Mouse (Mus musculus) effector memory CD4-positive, alpha-beta T cell, adult 5 months (primary cell): ENCODE measurements around the gene Il17f. TPM values are rescaled to one million over a fixed set of nuclear protein-coding genes. Genes with fewer than 3 reads are reported as not detected.

Experiments used
- polyA plus RNA-seq: library from polyadenylated mRNA; unstranded; fragments of 100-300 nt; shearing (Covaris generic); gene quantifications from one replicate; pipeline ENCODE4 v1.2.1, GENCODE M21; 2017

The Il17f gene
- polyA plus RNA-seq, result not detected

GRCm38 (mm10) chr1:20790517-20790916 lies at the start of gene Il17f:
Gene Il17f (minus strand): TSS chr1:20790617.

GRCm38 (mm10) chr1:20819771-20820605 lies 29.6 kb upstream of the Il17f start, which contains the start of gene Mcm3:
Gene Mcm3 (minus strand): TSS chr1:20820312.

GRCm38 (mm10) chr1:20730903-20731302 lies 59.5 kb downstream of the Il17f start, which contains the start of gene Il17a:
Gene Il17a (plus strand): TSS chr1:20730905.

Other genes with a start within 250 kb of the Il17f start
- 0.20 TPM for gene Pkhd1, start 172.6 kb downstream of the Il17f start, polyA plus RNA-seq
- not detected for gene Il17a, start 59.7 kb downstream of the Il17f start, polyA plus RNA-seq
- 33.6 TPM for gene Mcm3, start 29.7 kb upstream of the Il17f start, polyA plus RNA-seq
- gene Paqr8, start 100.0 kb upstream of the Il17f start, polyA plus RNA-seq, result 2.0 TPM
- gene Efhc1, start 161.0 kb upstream of the Il17f start, polyA plus RNA-seq, result 0.17 TPM